Mouse (Mus musculus): ENCODE data around the gene Phf2. TPM values are rescaled to one million over a fixed set of nuclear protein-coding genes. Genes with fewer than 3 reads are reported as not detected.

Phf2 gene
- 9.9 TPM in 2 replicates for polyA plus RNA-seq (2014; fragmentation: Nextera tagmentation; extraction: Ambion mirVana)

GRCm38 (mm10) chr13:48870771-48871731 lies at the start of gene Phf2:
Gene Phf2, minus strand, starts transcription at chr13:48871119.
- Histone ChIP-seq H3K27me3 (replicated peaks; ENCODE audit: control insufficient read depth, insufficient read depth, low read length) (no peaks in the 10 kb centered on the region), H3K36me3 (ENCODE audit: control insufficient read depth, insufficient read depth, low read length) (peaks cover 6% of the 10 kb centered on the region), H3K4me3 (ENCODE audit: low read depth, low read length) (peak within 1 kb of the TSS; percentile 77), H3K4me1 (replicated peaks; ENCODE audit: control insufficient read depth, insufficient read depth, low read length) (peaks cover 38% of the 10 kb centered on the region), H3K27ac (ENCODE audit: low read depth) (peak within 1 kb of the TSS; percentile 93), H3K9me3 (ENCODE audit: control insufficient read depth, low read length) (no peaks in the 10 kb centered on the region), H3K9ac (ENCODE audit: low read length) (peak within 1 kb of the TSS; percentile 97), H3K4me2 (ENCODE audit: low read length) (peak within 1 kb of the TSS; percentile 93)
- peak; percentile 45 for ATAC-seq (replicated peaks; ENCODE audit: low FRiP score, low TSS enrichment, low read depth)
- under 1% methylated on average over 57 of the region's 117 CpGs for WGBS
- DNase-seq (ENCODE audit: low spot score): peak; percentile 83

- DNase-seq (ENCODE audit: low spot score): no peak
- Histone ChIP-seq H3K27ac (ENCODE audit: low read depth) (no peak overlapping the region), H3K4me2 (ENCODE audit: low read length) (no peak overlapping the region), H3K36me3 (ENCODE audit: control insufficient read depth, insufficient read depth, low read length) (peaks cover 79% of the 10 kb centered on the region), H3K4me3 (ENCODE audit: low read depth, low read length) (no peak overlapping the region), H3K4me1 (replicated peaks; ENCODE audit: control insufficient read depth, insufficient read depth, low read length) (no peaks in the 10 kb centered on the region), H3K9ac (ENCODE audit: low read length) (no peak overlapping the region), H3K9me3 (ENCODE audit: control insufficient read depth, low read length) (no peaks in the 10 kb centered on the region), H3K27me3 (replicated peaks; ENCODE audit: control insufficient read depth, insufficient read depth, low read length) (no peaks in the 10 kb centered on the region)
- ATAC-seq (replicated peaks; ENCODE audit: low FRiP score, low TSS enrichment, low read depth): no peak
- 69% methylated on average over 7 of the region's 7 CpGs for WGBS
Measured at GRCm38 (mm10) chr13:48919756-48920415, 49.0 kb upstream of the Phf2 start.

- Histone ChIP-seq H3K9me3 (ENCODE audit: control insufficient read depth, low read length) (no peaks in the 10 kb centered on the region), H3K27ac (ENCODE audit: low read depth) (no peak overlapping the region), H3K4me2 (ENCODE audit: low read length) (no peak overlapping the region), H3K4me3 (ENCODE audit: low read depth, low read length) (no peak overlapping the region), H3K27me3 (replicated peaks; ENCODE audit: control insufficient read depth, insufficient read depth, low read length) (no peaks in the 10 kb centered on the region), H3K9ac (ENCODE audit: low read length) (no peak overlapping the region), H3K4me1 (replicated peaks; ENCODE audit: control insufficient read depth, insufficient read depth, low read length) (no peaks in the 10 kb centered on the region), H3K36me3 (ENCODE audit: control insufficient read depth, insufficient read depth, low read length) (peaks cover 92% of the 10 kb centered on the region)
- no peak for ATAC-seq (replicated peaks; ENCODE audit: low FRiP score, low TSS enrichment, low read depth)
- 92% methylated on average over 3 of the region's 3 CpGs for WGBS
- DNase-seq (ENCODE audit: low spot score): no peak
Measured at GRCm38 (mm10) chr13:48917113-48917599, 46.2 kb upstream of the Phf2 start.

GRCm38 (mm10) chr13:48913680-48914079 lies 42.8 kb upstream of the Phf2 start:
- whole genome bisulfite sequencing: 88% methylated on average over 1 of the region's 1 CpGs
- no peak overlapping the region for H3K27ac ChIP-seq (ENCODE audit: low read depth)
- no peak overlapping the region for H3K9ac ChIP-seq (ENCODE audit: low read length)
- ATAC-seq (replicated peaks; ENCODE audit: low FRiP score, low TSS enrichment, low read depth): no peak
- H3K4me1 ChIP-seq (replicated peaks; ENCODE audit: control insufficient read depth, insufficient read depth, low read length): no peaks in the 10 kb centered on the region
- no peak overlapping the region for H3K4me3 ChIP-seq (ENCODE audit: low read depth, low read length)
- H3K27me3 ChIP-seq (replicated peaks; ENCODE audit: control insufficient read depth, insufficient read depth, low read length): no peaks in the 10 kb centered on the region
- no peak overlapping the region for H3K4me2 ChIP-seq (ENCODE audit: low read length)
- DNase-seq (ENCODE audit: low spot score): no peak
- H3K9me3 ChIP-seq (ENCODE audit: control insufficient read depth, low read length): no peaks in the 10 kb centered on the region
- H3K36me3 ChIP-seq (ENCODE audit: control insufficient read depth, insufficient read depth, low read length): peaks cover 87% of the 10 kb centered on the region

- Histone ChIP-seq H3K9ac (ENCODE audit: low read length) (no peak overlapping the region), H3K4me1 (replicated peaks; ENCODE audit: control insufficient read depth, insufficient read depth, low read length) (no peaks in the 10 kb centered on the region), H3K27me3 (replicated peaks; ENCODE audit: control insufficient read depth, insufficient read depth, low read length) (no peaks in the 10 kb centered on the region), H3K4me3 (ENCODE audit: low read depth, low read length) (no peak overlapping the region), H3K27ac (ENCODE audit: low read depth) (no peak overlapping the region), H3K36me3 (ENCODE audit: control insufficient read depth, insufficient read depth, low read length) (peaks cover 88% of the 10 kb centered on the region), H3K4me2 (ENCODE audit: low read length) (no peak overlapping the region), H3K9me3 (ENCODE audit: control insufficient read depth, low read length) (no peaks in the 10 kb centered on the region)
- no peak for ATAC-seq (replicated peaks; ENCODE audit: low FRiP score, low TSS enrichment, low read depth)
- 90% methylated on average over 3 of the region's 3 CpGs for WGBS
- no peak for DNase-seq (ENCODE audit: low spot score)
Measured at GRCm38 (mm10) chr13:48913141-48913540, 42.2 kb upstream of the Phf2 start.

- H3K4me3 ChIP-seq (ENCODE audit: low read depth, low read length): no peak overlapping the region
- 82% methylated on average over 7 of the region's 7 CpGs for WGBS
- peaks cover 91% of the 10 kb centered on the region for H3K36me3 ChIP-seq (ENCODE audit: control insufficient read depth, insufficient read depth, low read length)
- H3K4me1 ChIP-seq (replicated peaks; ENCODE audit: control insufficient read depth, insufficient read depth, low read length): no peaks in the 10 kb centered on the region
- H3K27me3 ChIP-seq (replicated peaks; ENCODE audit: control insufficient read depth, insufficient read depth, low read length): no peaks in the 10 kb centered on the region
- H3K9me3 ChIP-seq (ENCODE audit: control insufficient read depth, low read length): no peaks in the 10 kb centered on the region
- no peak overlapping the region for H3K27ac ChIP-seq (ENCODE audit: low read depth)
- H3K9ac ChIP-seq (ENCODE audit: low read length): no peak overlapping the region
- no peak overlapping the region for H3K4me2 ChIP-seq (ENCODE audit: low read length)
- ATAC-seq (replicated peaks; ENCODE audit: low FRiP score, low TSS enrichment, low read depth) (no peak), DNase-seq (ENCODE audit: low spot score) (no peak)
Measured at GRCm38 (mm10) chr13:48911426-48911825, 40.5 kb upstream of the Phf2 start.

GRCm38 (mm10) chr13:48905458-48905857 lies 34.5 kb upstream of the Phf2 start:
- Histone ChIP-seq H3K4me1 (replicated peaks; ENCODE audit: control insufficient read depth, insufficient read depth, low read length) (no peaks in the 10 kb centered on the region), H3K4me2 (ENCODE audit: low read length) (no peak overlapping the region), H3K4me3 (ENCODE audit: low read depth, low read length) (no peak overlapping the region), H3K9me3 (ENCODE audit: control insufficient read depth, low read length) (no peaks in the 10 kb centered on the region), H3K27ac (ENCODE audit: low read depth) (no peak overlapping the region), H3K27me3 (replicated peaks; ENCODE audit: control insufficient read depth, insufficient read depth, low read length) (no peaks in the 10 kb centered on the region), H3K9ac (ENCODE audit: low read length) (no peak overlapping the region), H3K36me3 (ENCODE audit: control insufficient read depth, insufficient read depth, low read length) (peaks cover 89% of the 10 kb centered on the region)
- DNase-seq (ENCODE audit: low spot score) (no peak), ATAC-seq (replicated peaks; ENCODE audit: low FRiP score, low TSS enrichment, low read depth) (no peak)
- 86% methylated on average over 2 of the region's 2 CpGs for WGBS

- WGBS: 92% methylated on average over 5 of the region's 5 CpGs
- Histone ChIP-seq H3K27ac (ENCODE audit: low read depth) (no peak overlapping the region), H3K9me3 (ENCODE audit: control insufficient read depth, low read length) (no peaks in the 10 kb centered on the region), H3K4me3 (ENCODE audit: low read depth, low read length) (no peak overlapping the region), H3K27me3 (replicated peaks; ENCODE audit: control insufficient read depth, insufficient read depth, low read length) (no peaks in the 10 kb centered on the region), H3K36me3 (ENCODE audit: control insufficient read depth, insufficient read depth, low read length) (peaks cover 89% of the 10 kb centered on the region), H3K4me1 (replicated peaks; ENCODE audit: control insufficient read depth, insufficient read depth, low read length) (no peaks in the 10 kb centered on the region), H3K4me2 (ENCODE audit: low read length) (no peak overlapping the region), H3K9ac (ENCODE audit: low read length) (no peak overlapping the region)
- DNase-seq (ENCODE audit: low spot score): no peak
- no peak for ATAC-seq (replicated peaks; ENCODE audit: low FRiP score, low TSS enrichment, low read depth)
Measured at GRCm38 (mm10) chr13:48895376-48895775, 24.5 kb upstream of the Phf2 start.
